Mouse (Mus musculus): ENCODE measurements around the gene Cyp4x1.

The Cyp4x1 gene

DNA sequence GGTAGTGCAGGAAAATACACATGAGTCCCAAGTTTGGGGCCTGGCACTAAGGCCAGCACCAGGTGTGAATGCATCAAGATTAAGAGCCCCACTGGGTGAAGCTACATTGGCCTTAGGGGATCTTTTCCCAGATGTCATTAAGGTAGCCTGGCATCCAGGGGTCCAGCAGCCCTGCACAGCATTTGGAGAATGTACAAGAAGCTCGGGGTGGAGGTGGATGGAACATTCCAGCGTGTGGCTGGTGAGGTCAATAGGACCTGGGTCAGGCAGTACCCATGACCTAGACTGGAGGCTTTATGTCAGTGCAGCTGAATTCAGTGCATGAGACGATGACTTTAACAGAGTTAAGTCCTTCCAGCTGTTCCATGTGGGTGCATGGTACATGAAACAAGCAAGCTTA lies 42.3 kb downstream of the Cyp4x1 start:
- in situ Hi-C loops (cut with MseI, MboI) = no loop called here

DNA sequence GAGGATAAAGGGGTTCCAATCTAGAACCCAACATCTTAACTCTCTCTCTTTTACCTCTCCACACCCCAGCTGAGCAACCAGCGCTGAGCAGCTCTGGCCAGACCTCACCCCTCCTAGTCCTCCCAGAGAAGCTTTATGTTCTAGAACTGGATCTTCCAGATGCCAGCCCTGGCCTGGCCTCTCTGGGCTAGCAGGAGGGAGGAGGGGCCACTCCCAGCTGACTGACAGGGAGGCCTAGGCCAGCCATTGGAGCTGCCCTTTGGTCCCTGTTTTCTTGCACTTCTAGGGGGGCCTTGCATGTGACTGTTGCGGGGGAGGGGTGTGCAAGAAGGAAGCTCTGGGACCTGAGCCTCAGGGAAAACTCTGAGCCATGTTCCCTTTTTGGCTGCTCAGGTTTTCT lies 43.5 kb downstream of the Cyp4x1 start:
- in situ Hi-C loops (cut with MseI, MboI) = no loop called here

DNA sequence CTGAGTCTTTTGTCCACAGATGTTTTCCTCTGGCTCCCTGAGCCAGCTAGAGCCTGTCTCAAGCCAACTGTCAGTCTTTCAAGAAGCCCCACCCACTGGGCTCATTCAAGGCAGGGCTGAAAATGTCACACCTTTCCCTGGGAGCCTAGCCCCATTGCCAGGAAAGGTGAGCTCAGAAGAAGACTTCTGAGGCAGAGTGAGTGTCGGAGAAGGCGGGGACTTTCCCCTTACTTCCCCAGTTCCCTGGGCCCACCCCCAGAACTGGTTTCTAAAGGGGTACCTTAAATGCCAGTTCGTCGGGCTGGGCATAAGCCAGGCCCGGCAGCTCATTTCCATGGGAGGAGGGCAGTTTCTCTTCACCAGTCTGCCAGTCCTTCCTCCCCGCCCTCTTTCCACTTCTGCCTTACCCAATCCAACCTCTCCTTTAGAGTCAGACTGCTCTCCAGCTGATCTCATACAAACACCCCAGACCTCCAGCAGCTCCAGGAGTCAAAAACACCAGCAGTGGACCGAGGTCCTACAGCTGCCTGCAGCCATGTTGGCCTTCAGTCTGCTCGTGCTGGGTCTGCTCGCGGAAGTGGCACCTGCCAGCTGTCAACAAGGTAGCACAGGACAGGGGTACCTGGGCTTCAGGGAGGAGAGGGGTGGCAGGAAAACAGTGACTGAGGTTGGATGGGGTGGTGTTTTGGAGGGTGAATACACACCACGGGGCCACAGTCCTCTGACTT lies 45.3 kb downstream of the Cyp4x1 start, which contains the start of gene Pdzk1ip1:
TSS of gene Pdzk1ip1 (plus strand) at position 98 of the 728 bp plus-strand sequence.
- in situ Hi-C loops (cut with MseI, MboI) = no loop called here

DNA sequence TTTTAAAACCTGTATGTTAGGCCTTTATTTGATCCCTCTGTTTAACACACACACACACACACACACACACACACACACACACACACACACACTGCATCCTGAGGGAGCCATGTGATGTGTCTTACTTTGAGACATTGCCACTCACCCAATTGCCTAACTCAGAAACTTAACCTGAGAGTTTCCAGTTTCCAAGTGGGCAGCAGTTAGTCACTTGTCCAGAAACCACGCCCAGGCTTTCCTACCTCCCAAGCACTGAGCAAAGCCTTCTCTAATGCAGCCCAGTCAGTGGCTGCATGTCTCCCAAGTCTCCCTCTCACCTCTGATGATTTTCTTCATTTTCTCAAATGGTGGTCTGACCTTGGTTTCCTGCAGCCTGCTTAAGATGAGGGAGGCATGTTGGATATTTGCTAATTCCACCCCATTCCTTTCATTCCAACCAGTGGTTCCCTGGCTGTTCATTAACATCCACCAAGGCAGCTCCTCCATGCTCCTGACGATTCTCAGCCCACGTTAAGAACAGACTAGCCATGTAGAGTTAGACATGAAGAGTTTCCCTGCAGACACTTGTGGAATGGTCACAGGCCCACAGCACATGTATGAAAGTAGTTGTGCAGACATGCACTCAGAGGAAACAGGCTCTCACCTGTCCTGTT lies 47.2 kb downstream of the Cyp4x1 start:
- in situ Hi-C loops (cut with MseI, MboI) = no loop called here

DNA sequence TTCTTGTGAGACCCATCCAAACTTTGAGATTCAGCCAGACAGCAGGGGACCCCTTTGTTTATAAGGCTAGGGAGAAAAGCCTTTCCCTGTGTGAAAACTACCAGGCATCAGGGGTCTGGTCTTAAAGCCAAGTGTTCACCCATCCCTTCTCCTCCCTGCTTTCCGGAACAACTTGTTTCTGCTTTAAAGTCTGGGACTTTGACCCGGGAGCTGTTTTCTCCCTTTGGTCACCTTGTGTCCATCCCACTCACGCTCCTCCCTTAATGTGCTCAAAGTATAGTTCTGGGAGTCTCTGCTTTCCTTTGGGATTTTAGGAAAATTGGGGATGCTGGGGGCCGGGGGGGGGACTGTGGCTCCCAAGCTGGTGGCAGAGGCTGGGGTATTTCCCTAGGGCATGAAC lies 47.8 kb downstream of the Cyp4x1 start:
- in situ Hi-C loops (cut with MseI, MboI) = no loop called here

DNA sequence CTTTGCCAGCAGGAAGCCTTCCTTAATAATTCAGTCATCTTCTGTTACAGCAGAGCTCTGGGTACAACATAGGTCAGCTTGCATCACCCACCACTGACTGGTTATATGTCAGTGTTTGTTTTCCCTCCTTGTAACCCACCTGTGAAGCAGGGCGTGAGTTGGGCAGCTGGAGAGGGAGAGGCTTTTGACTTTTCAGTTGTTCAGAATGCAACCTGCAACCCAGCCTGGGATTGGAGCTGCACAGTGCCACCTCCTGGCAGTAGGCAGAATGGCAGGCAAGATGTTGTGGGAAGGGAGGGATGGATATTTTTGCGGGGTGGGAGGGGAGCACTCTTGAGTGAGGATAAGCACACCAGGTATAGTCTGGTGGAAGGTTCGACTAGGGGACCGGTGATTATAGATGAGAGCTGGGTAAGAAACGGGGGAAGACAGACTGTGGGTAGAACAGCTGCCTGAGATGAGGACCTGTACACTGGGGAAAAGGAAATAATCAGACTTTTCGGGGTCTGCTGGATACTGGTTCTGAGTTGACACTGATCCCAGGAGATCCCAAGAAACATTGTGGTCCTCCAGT lies 48.5 kb downstream of the Cyp4x1 start:
- in situ Hi-C loops (cut with MseI, MboI) = no loop called here

DNA sequence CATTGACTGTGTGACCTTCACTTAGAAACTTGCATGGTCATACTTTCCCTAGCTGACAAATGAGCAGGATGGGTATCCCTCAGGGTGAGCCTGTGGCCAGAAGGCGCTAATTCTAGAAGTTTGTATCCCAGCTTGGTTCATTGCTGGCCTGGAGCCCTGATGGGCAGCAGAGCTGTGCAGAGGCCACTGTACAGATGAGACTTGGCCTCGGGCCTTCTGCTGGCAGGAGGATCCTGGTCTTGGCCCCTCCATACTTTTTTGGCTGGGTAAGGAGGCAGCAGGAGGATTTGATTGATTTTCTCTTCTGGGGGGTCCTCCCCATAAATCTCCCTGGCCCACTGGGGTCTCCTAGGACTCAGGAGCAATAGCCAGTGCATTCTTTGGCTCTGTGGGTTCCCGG lies 51.0 kb downstream of the Cyp4x1 start:
- in situ Hi-C loops (cut with MseI, MboI) = no loop called here

DNA sequence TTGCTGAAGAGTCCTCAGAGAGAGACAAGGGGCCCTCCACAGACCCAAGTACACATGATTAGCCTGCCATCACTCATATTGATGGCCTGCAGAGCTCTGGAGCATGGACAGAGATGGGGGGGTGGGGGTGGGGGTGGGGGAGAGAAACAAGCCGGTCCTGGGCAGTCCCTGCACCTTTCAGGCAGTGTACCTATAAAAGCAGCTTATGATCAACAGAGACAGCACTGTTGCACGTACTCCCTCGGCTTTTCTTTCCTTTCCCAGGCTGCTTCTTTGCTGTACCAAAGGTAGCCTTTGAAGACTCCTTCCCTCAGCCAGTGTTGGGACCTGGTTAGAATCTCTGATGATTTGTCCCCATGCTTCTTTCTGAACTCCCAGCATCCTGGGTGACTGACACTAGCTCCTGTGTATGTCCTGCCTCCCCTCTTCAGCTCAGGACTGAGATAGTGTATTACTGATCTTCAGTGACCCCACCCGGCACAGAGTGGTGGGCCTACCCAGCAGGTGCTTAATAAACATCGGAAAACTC lies 54.2 kb downstream of the Cyp4x1 start:
- in situ Hi-C loops (cut with MseI, MboI) = no loop called here

DNA sequence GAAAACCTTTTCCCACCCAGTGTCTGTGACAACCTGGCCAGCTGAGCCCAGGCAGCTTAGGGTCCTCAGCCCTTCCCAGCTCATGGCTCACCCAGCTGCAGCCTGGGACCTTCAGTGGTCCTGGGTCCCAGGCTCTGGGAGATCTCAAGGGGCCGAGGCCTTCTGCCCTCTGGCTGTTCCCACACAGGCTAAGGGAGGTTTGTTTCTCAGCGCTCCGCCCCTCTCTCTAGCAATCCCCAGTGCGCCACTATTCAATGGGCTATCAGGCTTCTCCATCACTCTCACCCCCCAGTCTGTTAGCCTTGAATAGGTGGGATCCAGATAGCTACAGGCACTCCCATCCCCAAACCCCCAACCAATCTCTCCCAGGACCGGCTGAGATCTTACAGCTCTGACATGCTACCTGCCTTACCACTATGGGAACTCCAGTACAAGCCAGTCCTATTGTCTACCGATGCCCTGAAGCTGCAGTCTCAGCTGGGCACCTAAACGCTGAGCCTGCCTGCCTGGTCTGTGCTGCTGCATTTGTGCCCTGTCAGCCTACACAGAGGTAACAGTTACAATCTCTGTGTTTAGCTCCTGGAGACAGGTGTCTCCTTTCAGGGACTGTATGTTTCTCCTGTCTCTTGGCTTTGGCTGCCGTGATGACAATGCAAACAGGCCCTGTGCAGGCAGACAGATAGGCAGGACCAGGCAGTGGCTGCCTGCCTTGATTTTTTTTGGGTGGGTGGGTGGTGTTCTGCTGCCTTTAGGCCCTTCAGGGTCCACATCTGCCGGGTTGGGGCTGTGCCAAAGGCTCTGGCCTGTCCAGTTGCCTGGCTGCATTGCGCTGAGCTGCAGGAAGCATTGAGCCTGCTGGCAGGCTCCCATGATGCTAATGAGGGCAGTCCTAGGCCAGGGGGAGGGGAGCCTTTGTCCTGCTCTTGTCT lies 54.9 kb downstream of the Cyp4x1 start:
- in situ Hi-C loops (cut with MseI, MboI) = no loop called here

DNA sequence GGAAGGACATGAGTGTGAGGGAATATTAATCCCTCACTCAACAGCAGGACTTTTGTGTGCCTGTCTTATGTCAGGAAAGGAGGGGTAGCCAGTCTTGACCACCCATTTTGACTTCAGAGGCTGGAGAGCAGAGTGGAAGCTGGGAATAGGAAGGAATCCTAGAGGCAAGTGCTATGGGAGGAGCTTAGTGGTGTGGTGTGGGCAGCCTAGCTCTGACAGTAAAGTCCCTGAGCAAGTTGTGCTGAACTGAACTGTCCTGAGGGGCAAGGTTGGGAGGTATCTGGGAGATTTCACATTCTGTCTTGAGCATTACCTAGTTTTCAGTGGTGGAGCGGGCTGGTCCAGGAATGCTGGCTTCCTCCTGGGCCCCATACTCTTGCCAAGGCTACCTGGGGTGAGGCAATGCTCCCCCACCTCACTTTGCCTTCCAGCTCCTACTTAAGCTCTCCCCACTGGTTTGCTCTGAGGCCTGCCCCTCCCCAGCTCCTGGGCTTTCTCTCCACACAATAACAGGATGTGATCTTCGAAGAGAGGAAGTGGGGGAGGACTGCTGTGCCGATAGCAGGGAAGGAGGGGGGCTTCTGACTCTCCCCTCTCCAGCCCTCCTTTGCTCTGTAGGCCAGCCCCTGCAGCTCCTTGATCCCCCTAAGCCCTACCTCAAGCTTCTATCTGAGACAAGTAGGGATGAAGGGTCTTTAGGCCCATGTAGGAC lies 58.7 kb downstream of the Cyp4x1 start:
- in situ Hi-C loops (cut with MseI, MboI) = no loop called here

DNA sequence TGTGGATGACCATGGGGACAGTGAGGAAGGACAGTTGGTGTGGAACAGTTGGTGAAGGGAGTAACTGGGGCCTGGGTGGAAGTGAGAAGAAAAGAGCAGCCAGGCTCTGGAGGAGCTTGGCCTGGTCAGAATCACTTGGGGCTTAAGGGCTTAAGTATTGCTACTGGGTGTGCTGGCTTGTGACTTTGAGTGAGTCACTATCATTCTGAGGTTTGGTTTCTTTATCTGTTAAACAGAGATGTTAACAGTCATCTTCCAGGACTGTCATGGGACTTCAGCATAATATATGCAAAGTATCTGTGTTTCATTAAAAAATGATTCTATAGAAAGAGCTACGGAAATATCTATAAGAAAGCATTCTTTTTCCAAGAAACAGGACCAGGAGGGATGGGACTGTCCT lies 59.3 kb downstream of the Cyp4x1 start:
- in situ Hi-C loops (cut with MseI, MboI) = no loop called here

DNA sequence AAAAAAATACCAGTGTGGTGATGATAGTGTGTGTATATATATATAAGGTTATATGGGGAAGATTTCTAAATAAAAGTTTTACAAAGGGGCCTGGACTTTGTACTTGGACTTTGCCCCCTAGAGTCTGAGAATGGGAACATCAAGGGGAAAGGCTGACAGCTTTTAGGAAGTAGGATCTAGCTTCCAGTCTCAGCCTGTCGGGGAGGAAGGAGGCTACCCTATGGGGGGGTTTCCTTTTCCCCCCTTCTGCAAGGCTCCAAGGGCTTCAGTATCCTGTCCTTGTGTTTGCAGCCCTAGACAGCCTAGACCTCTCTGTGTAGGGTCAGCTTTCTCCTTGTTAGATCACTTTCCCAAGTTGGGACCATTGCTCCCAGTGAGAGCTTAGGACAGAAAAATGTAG lies 62.4 kb downstream of the Cyp4x1 start:
- in situ Hi-C loops (cut with MseI, MboI) = no loop called here

DNA sequence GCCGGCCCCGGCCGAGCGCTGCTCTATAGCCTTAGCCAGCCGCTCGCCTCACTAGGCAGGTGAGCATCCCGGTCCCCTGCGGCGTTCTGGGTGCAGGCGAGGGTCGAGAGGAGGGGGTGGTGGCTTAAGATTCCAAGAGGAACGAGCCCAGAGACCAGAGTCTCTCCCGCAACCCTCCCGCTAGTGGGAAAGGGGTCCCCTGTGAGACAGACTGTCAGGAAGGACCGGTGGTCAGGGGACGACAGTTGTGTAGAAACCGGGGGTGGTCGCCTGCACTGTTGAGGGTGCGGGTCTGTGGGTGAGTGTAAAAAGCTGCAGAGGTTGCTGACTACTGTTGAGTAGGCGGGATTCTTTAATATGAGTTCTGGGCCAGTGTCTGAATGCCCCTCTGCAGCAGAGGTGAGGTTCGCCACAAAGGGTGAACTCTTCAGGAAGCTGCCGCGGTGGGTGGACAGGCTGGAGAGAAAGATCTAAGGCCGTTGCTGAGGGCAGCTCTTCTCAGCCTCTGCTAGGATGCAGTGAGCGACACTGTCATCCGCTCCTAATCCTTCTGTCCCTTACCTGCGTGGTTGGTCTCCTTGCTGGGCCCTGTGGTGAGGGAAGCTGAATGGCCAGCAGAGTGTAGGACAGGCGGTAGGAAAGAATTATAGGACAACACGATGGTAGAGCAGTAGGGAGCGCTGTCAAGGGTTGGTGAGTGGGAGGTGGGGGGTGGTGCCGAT lies 70.4 kb downstream of the Cyp4x1 start:
- in situ Hi-C loops (cut with MseI, MboI) = no loop called here

DNA sequence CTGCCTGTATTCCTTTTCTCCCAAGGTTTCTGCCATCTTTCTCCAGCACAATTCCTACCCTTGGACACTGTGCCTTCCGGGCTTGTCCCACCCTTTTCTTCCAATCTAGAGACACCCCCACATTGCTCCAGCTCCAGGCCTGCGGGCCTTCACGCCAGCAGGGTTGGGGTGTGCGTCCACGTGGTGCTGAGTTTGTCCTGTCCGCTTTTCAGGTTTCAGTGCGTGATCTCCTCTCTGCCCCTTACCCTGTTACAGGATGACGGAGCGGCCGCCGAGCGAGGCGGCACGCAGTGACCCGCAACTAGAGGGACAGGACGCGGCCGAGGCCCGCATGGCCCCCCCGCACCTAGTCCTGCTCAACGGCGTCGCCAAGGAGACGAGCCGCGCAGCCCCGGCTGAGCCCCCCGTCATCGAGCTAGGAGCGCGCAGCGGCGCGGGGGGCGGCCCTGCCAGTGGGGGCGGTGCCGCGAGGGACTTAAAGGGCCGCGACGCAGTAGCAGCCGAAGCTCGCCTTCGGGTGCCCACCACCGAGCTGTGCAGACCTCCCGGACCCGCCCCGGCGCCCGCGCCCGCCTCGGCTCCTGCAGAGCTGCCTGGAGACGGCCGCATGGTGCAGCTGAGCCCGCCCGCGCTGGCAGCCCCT lies 71.1 kb downstream of the Cyp4x1 start:
- in situ Hi-C loops (cut with MseI, MboI) = no loop called here

DNA sequence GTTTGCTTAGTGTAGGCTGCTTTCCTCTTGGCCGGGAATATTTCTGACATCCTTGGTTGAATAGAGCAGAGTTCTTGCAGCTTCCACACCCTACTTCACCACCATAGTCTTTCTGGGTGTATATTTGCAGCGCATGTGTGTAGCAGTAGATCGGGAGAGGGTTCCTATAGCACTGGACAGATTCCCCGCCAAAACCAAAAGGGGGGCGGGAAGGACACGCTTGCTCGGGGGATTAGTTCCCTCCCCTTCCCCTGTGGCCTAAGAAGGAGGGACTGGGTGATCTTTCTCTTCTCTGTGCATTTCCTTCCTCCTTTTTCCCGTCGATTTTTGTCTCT lies 71.6 kb downstream of the Cyp4x1 start:
- in situ Hi-C loops (cut with MseI, MboI) = no loop called here

DNA sequence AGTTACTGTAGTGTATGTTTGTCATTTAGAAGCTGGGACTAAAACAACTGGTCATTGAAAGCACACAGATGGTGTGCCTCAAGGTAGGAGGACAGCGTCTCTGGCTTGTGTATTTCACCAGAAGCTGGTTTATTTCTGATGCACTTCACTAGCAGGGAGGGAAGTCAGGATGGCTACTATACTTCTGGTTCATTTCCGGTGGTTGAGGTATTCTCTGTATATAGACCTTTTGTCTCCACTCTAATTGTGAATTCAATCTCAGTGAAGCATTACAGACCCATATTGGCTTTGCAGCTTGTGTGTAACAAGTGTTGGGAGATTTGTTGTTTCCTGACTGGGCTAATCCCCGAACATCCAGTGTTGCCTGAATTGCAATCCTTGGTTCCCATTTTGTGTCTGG lies 73.3 kb downstream of the Cyp4x1 start:
- in situ Hi-C loops (cut with MseI, MboI) = no loop called here

DNA sequence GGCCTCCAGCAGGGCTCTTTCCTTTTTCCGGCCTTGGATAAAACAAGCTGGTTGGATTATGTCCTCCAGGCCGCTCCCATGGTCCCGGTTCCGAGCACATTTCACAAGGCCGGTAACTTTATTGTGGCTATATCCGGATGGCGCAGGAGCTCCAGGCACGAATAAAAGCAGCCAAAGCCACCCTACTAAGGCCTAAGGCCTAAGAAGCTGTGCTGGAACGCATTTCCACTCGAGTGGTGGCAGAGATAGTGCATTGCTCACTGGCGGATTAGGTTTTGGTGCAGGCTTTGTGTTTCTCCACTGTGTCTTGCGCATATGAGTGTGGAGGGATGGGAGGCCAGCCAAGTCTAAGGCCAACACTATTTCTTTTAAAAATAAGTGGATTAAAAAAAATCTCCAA lies 74.2 kb downstream of the Cyp4x1 start:
- in situ Hi-C loops (cut with MseI, MboI) = no loop called here

DNA sequence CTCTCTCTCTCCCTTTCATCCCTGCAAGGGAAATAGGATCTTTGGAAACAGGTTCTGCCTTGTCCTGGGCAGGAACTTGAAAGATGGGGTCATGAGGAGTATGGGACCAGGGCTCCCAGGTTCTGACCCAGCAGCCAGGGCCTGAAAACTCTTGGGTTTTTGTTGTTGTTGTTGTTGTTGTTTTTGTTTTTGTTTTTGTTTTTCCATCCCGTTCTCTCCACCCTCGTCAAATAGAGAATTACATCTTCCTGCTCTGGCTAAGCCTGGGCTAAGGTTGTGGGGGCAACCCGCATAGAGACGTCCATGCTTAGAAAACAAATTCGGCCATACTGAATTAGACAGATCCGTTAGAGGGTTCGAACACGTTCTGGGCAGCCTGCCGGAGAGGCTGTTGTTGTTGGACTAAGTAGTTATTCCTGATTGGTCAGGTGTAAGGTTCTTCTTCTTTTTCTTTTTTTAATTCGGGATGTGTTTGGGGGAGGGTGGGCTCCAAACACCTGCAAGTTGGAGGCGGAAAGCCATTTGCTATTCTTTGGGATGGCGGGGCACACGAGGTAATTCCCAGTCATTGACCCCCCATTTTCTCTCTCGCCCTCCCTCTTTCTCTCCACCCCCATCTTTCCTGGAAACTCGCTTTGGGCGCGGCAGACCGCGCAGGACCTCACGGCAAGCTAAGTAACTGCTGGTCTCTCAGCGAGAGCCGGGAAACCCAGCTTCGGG lies 75.0 kb downstream of the Cyp4x1 start:
- in situ Hi-C loops (cut with MseI, MboI) = no loop called here

DNA sequence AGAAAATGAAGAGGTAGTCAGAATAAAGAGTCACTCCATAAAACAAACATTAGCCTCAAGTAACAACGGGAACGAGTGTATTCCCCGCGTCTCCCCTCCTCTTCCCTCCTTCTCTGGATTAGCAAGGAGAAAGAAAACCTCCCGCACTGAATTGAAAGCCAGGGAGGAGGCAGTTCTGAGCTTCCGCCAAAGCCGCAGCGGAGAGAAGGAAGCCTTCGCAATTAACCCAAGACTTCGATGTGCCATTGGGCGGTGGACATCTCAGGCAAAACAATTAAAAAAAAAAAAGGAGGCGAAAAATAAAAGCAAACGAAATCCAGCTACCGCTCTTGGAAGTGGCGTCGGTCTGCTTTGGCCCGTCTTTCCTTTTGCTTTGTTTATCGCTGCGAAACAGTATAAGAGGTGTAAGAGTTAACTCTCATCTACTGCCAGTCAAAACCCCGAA lies 75.7 kb downstream of the Cyp4x1 start:
- in situ Hi-C loops (cut with MseI, MboI) = no loop called here
